Mouse (Mus musculus) limb, embryonic 11.5 days (tissue): ENCODE measurements around the gene Rexo1. TPM values are rescaled to one million over a fixed set of nuclear protein-coding genes. Genes with fewer than 3 reads are reported as not detected.

Experiments used
- ATAC-seq: fragments of 200-750 bp; cut with Nextera tagmentation; 2 replicates; pipeline ENCODE4 v1.8.0; 2017; ENCODE audit warnings: low read depth; ENCODE audit not compliant: insufficient number of reproducible peaks, low FRiP score, low TSS enrichment
- DNase-seq: peaks from one replicate; pipeline ENCODE4 v3.0.0-alpha.2; 2015; ENCODE audit warnings: low spot score
- H3K27ac ChIP-seq: fragments of 300-500 bp; sonication (generic); replicated peaks from 2 replicates; pipeline ENCODE4 v1.5.1; 2014; ENCODE audit warnings: low read depth, mild to moderate bottlenecking, low read length
- H3K27me3 ChIP-seq: fragments of 300-500 bp; sonication (generic); 2 replicates; pipeline ENCODE4 v1.6.1; 2014; ENCODE audit warnings: mild to moderate bottlenecking, low read length, mixed read lengths; ENCODE audit not compliant: control insufficient read depth, insufficient read depth
- H3K36me3 ChIP-seq: fragments of 300-500 bp; sonication (generic); 2 replicates; pipeline ENCODE4 v1.6.1; 2014; ENCODE audit warnings: mild to moderate bottlenecking, low read length, moderate library complexity, mixed read lengths; ENCODE audit not compliant: control insufficient read depth, insufficient read depth
- H3K4me1 ChIP-seq: fragments of 300-500 bp; sonication (generic); 2 replicates; pipeline ENCODE4 v1.6.1; 2014; ENCODE audit warnings: low read length, mixed read lengths; ENCODE audit not compliant: control insufficient read depth, insufficient read depth
- H3K4me2 ChIP-seq: fragments of 300-500 bp; sonication (generic); 2 replicates; pipeline ENCODE4 v1.6.1; 2014; ENCODE audit warnings: low read depth, mild to moderate bottlenecking, moderate library complexity; ENCODE audit not compliant: severe bottlenecking
- H3K4me3 ChIP-seq: fragments of 300-500 bp; sonication (generic); 2 replicates; pipeline ENCODE4 v1.5.1; 2014; ENCODE audit warnings: low read depth, low read length
- H3K9ac ChIP-seq: fragments of 300-500 bp; sonication (generic); 2 replicates; pipeline ENCODE4 v1.6.1; 2014; ENCODE audit warnings: mild to moderate bottlenecking, low read length
- H3K9me3 ChIP-seq: fragments of 300-500 bp; sonication (generic); 2 replicates; pipeline ENCODE4 v1.6.1; 2016; ENCODE audit warnings: low read length; ENCODE audit not compliant: control insufficient read depth
- WGBS: fragments of 180-500 bp; shearing (Covaris S2); extraction: QIAGEN DNeasy Blood & Tissue Kit; methylation state at CpG from one replicate; pipeline ENCODE4 v1.1.7; 2014; 5-methylcytosine and 5-hydroxymethylcytosine counted together
- polyA plus RNA-seq: library from polyadenylated mRNA; unstranded; fragments of >200 nt; fragmentation: Nextera tagmentation; extraction: Ambion mirVana; gene quantifications from 2 replicates; pipeline ENCODE4 v1.2.1, GENCODE M21; 2014

Rexo1 gene
- polyA plus RNA-seq, 1 experiment from 2014 or later: 27.2 TPM

GRCm38 (mm10) chr10:80578131-80578750 is 16.9 kb upstream of the Rexo1 start:
- Histone ChIP-seq H3K9ac (peak overlapping the region; percentile 34), H3K36me3 (no peaks in the 10 kb centered on the region), H3K27me3 (no peaks in the 10 kb centered on the region), H3K4me1 (peaks cover 14% of the 10 kb centered on the region), H3K27ac (peak overlapping the region; percentile 67), H3K9me3 (no peaks in the 10 kb centered on the region), H3K4me3 (peak overlapping the region; percentile 69), H3K4me2 (peak overlapping the region; percentile 87)
- peak; percentile 10; the same call in 1 of the 2 replicates for ATAC-seq
- DNase-seq: peak; percentile 88
- 0% methylated on average over 29 of the region's 29 CpGs for WGBS

- H3K4me3 ChIP-seq: peak within 1 kb of the TSS; percentile 69
- no peaks in the 10 kb centered on the region for H3K9me3 ChIP-seq
- H3K4me2 ChIP-seq: peak within 1 kb of the TSS; percentile 87
- H3K27ac ChIP-seq: peak within 1 kb of the TSS; percentile 67
- H3K4me1 ChIP-seq: peaks cover 14% of the 10 kb centered on the region
- peak; percentile 76 for ATAC-seq
- H3K36me3 ChIP-seq: no peaks in the 10 kb centered on the region
- DNase-seq: peak; percentile 98
- peak within 1 kb of the TSS; percentile 66 for H3K9ac ChIP-seq
- H3K27me3 ChIP-seq: no peaks in the 10 kb centered on the region
- under 1% methylated on average over 72 of the region's 97 CpGs for WGBS
Measured at GRCm38 (mm10) chr10:80577195-80578130, 16.1 kb upstream of the Rexo1 start, which contains the start of gene Klf16. Klf16 (minus strand) TSS chr10:80577321.

DNA sequence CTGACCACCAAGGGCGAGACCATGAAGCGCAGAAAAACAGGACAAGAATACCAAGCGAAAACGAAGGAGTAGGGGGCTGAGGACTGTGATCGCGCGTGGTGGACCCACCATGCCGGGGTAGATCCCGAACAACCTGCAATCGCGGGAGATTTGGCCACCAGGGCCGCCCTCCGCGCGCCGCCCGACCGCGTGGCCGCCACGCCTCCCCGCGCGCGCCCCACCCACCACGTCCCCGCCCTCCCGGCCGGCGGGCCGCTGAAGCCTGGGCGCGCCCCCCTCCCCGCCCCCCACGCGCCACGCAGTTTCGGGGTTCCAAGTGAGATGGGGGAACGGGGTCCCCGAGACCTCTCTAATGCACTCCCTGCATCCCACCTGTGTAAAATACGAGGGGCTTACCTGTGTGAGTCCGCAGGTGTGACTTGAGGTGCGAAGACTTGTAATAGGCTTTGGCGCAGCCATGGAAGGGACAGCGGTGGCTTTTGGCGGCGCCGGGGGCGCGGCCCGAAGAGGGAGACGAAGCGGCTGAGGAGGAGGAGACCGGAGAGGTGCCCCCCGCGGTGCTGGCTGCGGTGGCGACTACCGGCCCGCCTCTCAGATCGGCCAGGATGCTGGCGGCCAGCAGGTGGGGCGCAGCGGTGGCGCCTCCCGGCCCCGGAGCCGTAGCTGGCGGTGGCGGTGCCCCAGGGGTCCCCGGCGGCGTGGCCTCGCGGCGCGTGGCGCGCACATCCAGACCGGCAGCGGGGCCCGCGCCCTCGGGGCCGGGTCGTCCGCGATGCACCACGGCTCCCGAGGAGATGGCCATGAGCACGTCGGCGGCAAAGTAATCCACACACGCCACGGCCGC is 15.2 kb upstream of the Rexo1 start:
- Histone ChIP-seq H3K4me2 (peak overlapping the region; percentile 87), H3K27ac (peak overlapping the region; percentile 22; the same call in 1 of the 2 replicates), H3K36me3 (no peaks in the 10 kb centered on the region), H3K9ac (peak overlapping the region; percentile 66), H3K4me1 (peaks cover 18% of the 10 kb centered on the region), H3K27me3 (no peaks in the 10 kb centered on the region), H3K9me3 (no peaks in the 10 kb centered on the region), H3K4me3 (peak overlapping the region; percentile 69)
- DNase-seq (peak; percentile 74), ATAC-seq (no peak)
- WGBS: under 1% methylated on average over 86 of the region's 96 CpGs

DNA sequence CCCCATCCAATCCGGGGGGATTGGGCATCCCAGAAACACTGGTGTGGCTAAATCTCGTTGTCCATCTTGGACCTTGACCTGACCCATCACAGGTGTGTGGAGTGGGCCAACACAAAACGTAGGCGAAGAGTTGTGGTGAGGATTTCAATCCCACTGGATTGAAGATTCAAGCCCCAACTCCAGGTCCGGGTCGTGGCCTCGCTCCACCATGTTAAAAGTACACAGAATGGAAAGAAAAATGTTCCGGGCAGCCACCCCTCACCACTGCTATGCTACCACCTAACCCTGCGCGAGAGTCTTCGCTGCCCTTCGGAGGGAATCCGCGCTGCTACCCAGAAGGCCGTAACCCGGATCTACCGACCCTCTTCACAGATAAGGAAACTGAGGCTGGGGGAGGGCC is 14.6 kb upstream of the Rexo1 start:
- peaks cover 24% of the 10 kb centered on the region for H3K4me1 ChIP-seq
- H3K9ac ChIP-seq: peak overlapping the region; percentile 38
- no peak overlapping the region for H3K27ac ChIP-seq
- 16% methylated on average over 17 of the region's 17 CpGs for WGBS
- peak overlapping the region; percentile 69 for H3K4me3 ChIP-seq
- H3K4me2 ChIP-seq: peak overlapping the region; percentile 87
- H3K36me3 ChIP-seq: no peaks in the 10 kb centered on the region
- no peaks in the 10 kb centered on the region for H3K27me3 ChIP-seq
- no peaks in the 10 kb centered on the region for H3K9me3 ChIP-seq
- no peak for ATAC-seq
- DNase-seq: no peak

DNA sequence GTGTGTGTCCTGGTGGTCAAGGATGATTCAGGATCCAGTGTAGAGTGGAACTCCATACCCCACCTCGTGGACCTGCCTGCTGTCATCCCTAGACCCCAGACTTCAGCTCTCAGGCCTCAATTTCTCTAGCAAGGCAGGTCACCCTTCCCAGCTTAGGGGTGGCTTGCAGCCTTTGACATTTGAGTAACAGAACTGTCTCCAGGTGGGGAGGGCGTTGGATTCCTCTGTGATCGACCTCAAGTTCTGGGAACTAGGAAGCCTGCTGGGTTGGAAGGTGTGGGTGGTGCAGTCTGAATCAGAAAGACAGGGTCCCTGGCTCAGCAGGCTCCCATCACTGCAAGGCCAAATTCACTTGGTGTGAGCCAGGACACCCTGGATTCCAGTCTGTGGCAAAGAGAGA is 13.5 kb upstream of the Rexo1 start:
- no peaks in the 10 kb centered on the region for H3K27me3 ChIP-seq
- H3K4me3 ChIP-seq: no peak overlapping the region
- H3K9me3 ChIP-seq: no peaks in the 10 kb centered on the region
- H3K36me3 ChIP-seq: no peaks in the 10 kb centered on the region
- DNase-seq (no peak), ATAC-seq (no peak)
- H3K9ac ChIP-seq: no peak overlapping the region
- no peak overlapping the region for H3K27ac ChIP-seq
- H3K4me2 ChIP-seq: no peak overlapping the region
- H3K4me1 ChIP-seq: peaks cover 31% of the 10 kb centered on the region
- 81% methylated on average over 3 of the region's 3 CpGs for WGBS

DNA sequence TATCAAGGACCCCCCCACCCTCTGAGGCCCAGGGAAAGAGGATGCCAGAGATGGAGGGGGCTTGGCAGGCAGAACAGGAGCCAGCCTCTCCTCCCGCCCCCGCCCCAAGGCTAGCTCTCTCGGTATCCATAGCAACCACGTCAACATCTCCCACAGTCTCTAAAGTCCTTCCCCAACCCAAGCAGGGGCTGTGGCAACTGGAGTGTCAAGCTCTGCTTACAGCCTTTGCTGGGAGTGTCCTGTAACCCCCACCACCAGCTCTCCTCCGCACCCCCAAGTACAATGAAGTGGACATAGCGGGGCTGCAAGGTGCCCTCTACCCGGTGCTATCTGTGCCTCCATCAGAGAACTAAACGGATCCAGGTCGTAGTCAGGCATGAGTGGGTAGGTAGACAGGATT is 12.6 kb upstream of the Rexo1 start:
- H3K4me3 ChIP-seq: no peak overlapping the region
- no peak overlapping the region for H3K4me2 ChIP-seq
- WGBS: 67% methylated on average over 9 of the region's 9 CpGs
- no peaks in the 10 kb centered on the region for H3K27me3 ChIP-seq
- no peaks in the 10 kb centered on the region for H3K36me3 ChIP-seq
- ATAC-seq (no peak), DNase-seq (no peak)
- no peak overlapping the region for H3K27ac ChIP-seq
- H3K9me3 ChIP-seq: no peaks in the 10 kb centered on the region
- peaks cover 31% of the 10 kb centered on the region for H3K4me1 ChIP-seq
- H3K9ac ChIP-seq: no peak overlapping the region

- DNase-seq (no peak), ATAC-seq (no peak)
- H3K9ac ChIP-seq: no peak overlapping the region
- no peaks in the 10 kb centered on the region for H3K9me3 ChIP-seq
- H3K27me3 ChIP-seq: no peaks in the 10 kb centered on the region
- WGBS: 76% methylated on average over 2 of the region's 2 CpGs
- no peak overlapping the region for H3K27ac ChIP-seq
- peaks cover 26% of the 10 kb centered on the region for H3K4me1 ChIP-seq
- H3K4me2 ChIP-seq: no peak overlapping the region
- no peak overlapping the region for H3K4me3 ChIP-seq
- no peaks in the 10 kb centered on the region for H3K36me3 ChIP-seq
Measured at GRCm38 (mm10) chr10:80572477-80572876, 11.1 kb upstream of the Rexo1 start.
